Mouse (Mus musculus): Measurements from ENCODE around the gene Gm14548. TPM values are rescaled to one million over a fixed set of nuclear protein-coding genes. Genes with fewer than 3 reads are reported as not detected.

Gm14548 gene
- polyA plus RNA-seq (2012; rRNA removed), result 0.19 and 2.4 TPM in 2 replicates

GRCm38 (mm10) chr7:3898036-3898590, at the start of gene Gm14548:
Gm14548 (minus strand) TSS chr7:3898120.

GRCm38 (mm10) chr7:3915387-3915786, 17.5 kb upstream of the Gm14548 start, which contains the start of gene Lilra6:
Lilra6 (minus strand) TSS chr7:3915503.

DNA sequence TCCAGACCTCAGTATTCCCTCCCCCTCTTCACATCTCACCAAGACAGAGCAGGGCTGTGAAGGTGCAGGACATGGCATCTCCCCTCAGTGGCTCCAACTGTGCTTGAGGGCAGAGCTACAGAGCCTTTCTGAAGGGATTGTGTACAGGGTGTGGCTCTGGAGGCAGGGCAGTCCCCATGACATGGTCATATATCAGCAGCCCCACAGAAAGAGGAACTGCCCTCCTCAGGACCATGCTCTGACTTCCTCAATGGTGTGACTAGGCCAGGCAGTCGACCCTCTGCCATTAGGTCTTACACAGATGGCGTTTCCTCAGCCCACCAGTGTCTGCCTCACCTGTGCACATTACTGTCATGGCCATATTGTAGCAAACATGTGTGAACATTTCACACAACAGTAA, 53.0 kb downstream of the Gm14548 start, which contains the start of gene Pira2:
Gene Pira2 (minus strand): TSS at position 101 of the 400 bp plus-strand sequence.

Other genes with a start within 250 kb of the Gm14548 start
- 4.5 and 5.2 TPM in 2 replicates for gene Leng1, start 232.3 kb downstream of the Gm14548 start, polyA plus RNA-seq (2012; rRNA removed)
- 360 and 471 TPM in 2 replicates for gene Tmc4, start 220.6 kb downstream of the Gm14548 start, polyA plus RNA-seq (2012; rRNA removed)
- gene Tsen34, start 205.3 kb downstream of the Gm14548 start, polyA plus RNA-seq (2012; rRNA removed), result 114 and 116 TPM in 2 replicates
- 65.3 and 67.6 TPM in 2 replicates for gene Mboat7, start 204.6 kb downstream of the Gm14548 start, polyA plus RNA-seq (2012; rRNA removed)
- 1,246 and 1,381 TPM in 2 replicates for gene Rps9, start 194.1 kb downstream of the Gm14548 start, polyA plus RNA-seq (2012; rRNA removed)
- gene Pirb, start 177.7 kb downstream of the Gm14548 start, polyA plus RNA-seq (2012; rRNA removed), result 5.3 and 5.5 TPM in 2 replicates
- 0.05 and 0.28 TPM in 2 replicates for gene Gm15448, start 72.4 kb downstream of the Gm14548 start, polyA plus RNA-seq (2012; rRNA removed)
- gene Pira2, start 53.1 kb downstream of the Gm14548 start, polyA plus RNA-seq (2012; rRNA removed), result 0.14 and 0.41 TPM in 2 replicates
- 0.24 and 1.3 TPM in 2 replicates for gene Lilra6, start 17.4 kb upstream of the Gm14548 start, polyA plus RNA-seq (2012; rRNA removed)
- gene Lair1, start 165.1 kb upstream of the Gm14548 start, polyA plus RNA-seq (2012; rRNA removed), result 3.0 and 3.7 TPM in 2 replicates
- 45.4 and 47.1 TPM in 2 replicates for gene Ttyh1, start 221.3 kb upstream of the Gm14548 start, polyA plus RNA-seq (2012; rRNA removed)
- gene Leng8, start 238.9 kb upstream of the Gm14548 start, polyA plus RNA-seq (2012; rRNA removed), result 424 and 444 TPM in 2 replicates